Mouse (Mus musculus) embryonic facial prominence, embryonic 11.5 days (tissue): ENCODE data around the gene Ergic1. TPM values are rescaled to one million over a fixed set of nuclear protein-coding genes. Genes with fewer than 3 reads are reported as not detected.

Source experiments
- ATAC-seq: fragments of 200-750 bp; cut with Nextera tagmentation; replicated peaks from 2 replicates; pipeline ENCODE4 v1.8.0; 2017; ENCODE audit warnings: low read depth; ENCODE audit not compliant: insufficient number of reproducible peaks, low FRiP score, low TSS enrichment
- DNase-seq: peaks from one replicate; pipeline ENCODE4 v3.0.0-alpha.2; 2015; ENCODE audit warnings: low spot score
- H3K27ac ChIP-seq: fragments of 300-500 bp; sonication (generic); replicated peaks from 2 replicates; pipeline ENCODE4 v1.5.1; 2014; ENCODE audit warnings: mild to moderate bottlenecking, low read depth, low read length, control low read depth
- H3K27me3 ChIP-seq: fragments of 300-500 bp; sonication (generic); 2 replicates; pipeline ENCODE4 v1.6.1; 2014; ENCODE audit warnings: mild to moderate bottlenecking, low read length, moderate library complexity, mixed read lengths; ENCODE audit not compliant: control insufficient read depth, insufficient read depth
- H3K36me3 ChIP-seq: fragments of 300-500 bp; sonication (generic); replicated peaks from 2 replicates; pipeline ENCODE4 v1.6.1; 2014; ENCODE audit warnings: low read depth, mild to moderate bottlenecking, low read length, moderate library complexity, mixed read lengths; ENCODE audit not compliant: control insufficient read depth, insufficient read depth
- H3K4me1 ChIP-seq: fragments of 300-500 bp; sonication (generic); 2 replicates; pipeline ENCODE4 v1.6.1; 2014; ENCODE audit warnings: low read length, mixed read lengths; ENCODE audit not compliant: control insufficient read depth, insufficient read depth
- H3K4me2 ChIP-seq: fragments of 300-500 bp; sonication (generic); 2 replicates; pipeline ENCODE4 v1.6.1; 2014; ENCODE audit warnings: low read depth, mild to moderate bottlenecking, control low read depth, low read length, moderate library complexity
- H3K4me3 ChIP-seq: fragments of 300-500 bp; sonication (generic); 2 replicates; pipeline ENCODE4 v1.5.1; 2014; ENCODE audit warnings: low read depth, low read length, control low read depth
- H3K9ac ChIP-seq: fragments of 300-500 bp; sonication (generic); replicated peaks from 2 replicates; pipeline ENCODE4 v1.6.1; 2014; ENCODE audit warnings: mild to moderate bottlenecking, control low read depth, low read length
- H3K9me3 ChIP-seq: fragments of 300-500 bp; sonication (generic); replicated peaks from 2 replicates; pipeline ENCODE4 v1.6.1; 2016; ENCODE audit warnings: mild to moderate bottlenecking, low read length, inconsistent platforms, mixed read lengths; ENCODE audit not compliant: control insufficient read depth
- WGBS: fragments of 180-500 bp; shearing (Covaris S2); extraction: QIAGEN DNeasy Blood & Tissue Kit; methylation state at CpG from one replicate; pipeline ENCODE4 v1.1.7; 2014; 5-methylcytosine and 5-hydroxymethylcytosine counted together
- microRNA-seq: library from miRNA; unstranded; fragments of <30 nt; microRNA quantifications from one replicate; pipeline ENCODE4, GENCODE M21; 2016; ENCODE audit warnings: borderline number of aligned reads
- polyA plus RNA-seq: library from polyadenylated mRNA; unstranded; fragments of >200 nt; fragmentation: Nextera tagmentation; extraction: Ambion mirVana; gene quantifications from 2 replicates; pipeline ENCODE4 v1.2.1, GENCODE M21; 2014

Gene Ergic1
- polyA plus RNA-seq, 1 experiment from 2014 or later = 138 TPM

GRCm38 (mm10) chr17:26699819-26700616, 138.7 kb downstream of the Ergic1 start:
- Histone ChIP-seq H3K36me3 (no peaks in the 10 kb centered on the region), H3K27me3 (no peaks in the 10 kb centered on the region), H3K4me3 (no peak overlapping the region), H3K9me3 (no peaks in the 10 kb centered on the region), H3K4me2 (no peak overlapping the region), H3K27ac (no peak overlapping the region), H3K4me1 (no peaks in the 10 kb centered on the region), H3K9ac (no peak overlapping the region)
- 94% methylated on average over 10 of the region's 10 CpGs for WGBS
- no peak for ATAC-seq
- no peak for DNase-seq

- H3K27me3 ChIP-seq = no peaks in the 10 kb centered on the region
- no peak overlapping the region for H3K27ac ChIP-seq
- H3K4me1 ChIP-seq = no peaks in the 10 kb centered on the region
- no peaks in the 10 kb centered on the region for H3K36me3 ChIP-seq
- no peak for ATAC-seq
- H3K9me3 ChIP-seq = no peaks in the 10 kb centered on the region
- H3K4me3 ChIP-seq = no peak overlapping the region
- H3K4me2 ChIP-seq = no peak overlapping the region
- no peak overlapping the region for H3K9ac ChIP-seq
- 88% methylated on average over 13 of the region's 13 CpGs for WGBS
- no peak for DNase-seq
These were observed 140.3 kb downstream of the Ergic1 start for GRCm38 (mm10) chr17:26701565-26701964.

GRCm38 (mm10) chr17:26702621-26703020, 141.3 kb downstream of the Ergic1 start:
- Histone ChIP-seq H3K4me1 (no peaks in the 10 kb centered on the region), H3K9me3 (no peaks in the 10 kb centered on the region), H3K4me2 (no peak overlapping the region), H3K36me3 (no peaks in the 10 kb centered on the region), H3K27me3 (no peaks in the 10 kb centered on the region), H3K9ac (no peak overlapping the region), H3K4me3 (no peak overlapping the region), H3K27ac (no peak overlapping the region)
- DNase-seq (no peak), ATAC-seq (no peak)
- whole genome bisulfite sequencing = 86% methylated on average over 4 of the region's 4 CpGs

GRCm38 (mm10) chr17:26703671-26704070, 142.4 kb downstream of the Ergic1 start:
- Histone ChIP-seq H3K9ac (no peak overlapping the region), H3K27me3 (no peaks in the 10 kb centered on the region), H3K4me2 (no peak overlapping the region), H3K4me3 (no peak overlapping the region), H3K27ac (no peak overlapping the region), H3K9me3 (no peaks in the 10 kb centered on the region), H3K4me1 (no peaks in the 10 kb centered on the region), H3K36me3 (no peaks in the 10 kb centered on the region)
- no peak for ATAC-seq
- DNase-seq = no peak
- 88% methylated on average over 4 of the region's 4 CpGs for WGBS

- no peak for ATAC-seq
- Histone ChIP-seq H3K27ac (no peak overlapping the region), H3K4me1 (no peaks in the 10 kb centered on the region), H3K9ac (no peak overlapping the region), H3K9me3 (no peaks in the 10 kb centered on the region), H3K36me3 (no peaks in the 10 kb centered on the region), H3K4me2 (no peak overlapping the region), H3K27me3 (no peaks in the 10 kb centered on the region), H3K4me3 (no peak overlapping the region)
- 75% methylated on average over 11 of the region's 11 CpGs for WGBS
- no peak for DNase-seq
These were observed 144.4 kb downstream of the Ergic1 start for GRCm38 (mm10) chr17:26705463-26706359.

Small RNA genes lying within 50 kb of the gene (microRNA-seq; reads per million reads assigned to microRNA genes)
- gene Gm22420 = not detected

Other genes with a start within 250 kb of the Ergic1 start
- 0.25 and 0.45 TPM in 2 replicates for gene Neurl1b, start 146.7 kb upstream of the Ergic1 start, polyA plus RNA-seq
- 25.4 and 27.5 TPM in 2 replicates for gene Dusp1, start 639 bp downstream of the Ergic1 start, polyA plus RNA-seq
- gene Atp6v0e, start 101.7 kb downstream of the Ergic1 start, polyA plus RNA-seq = 122 and 128 TPM in 2 replicates
- 3.5 and 3.8 TPM in 2 replicates for gene Crebrf, start 154.2 kb downstream of the Ergic1 start, polyA plus RNA-seq
- 52.4 and 54.2 TPM in 2 replicates for gene Bnip1, start 219.6 kb downstream of the Ergic1 start, polyA plus RNA-seq